Mouse (Mus musculus) limb, embryonic 14.5 days (tissue): ENCODE data around the gene Atoh8. TPM values are rescaled to one million over a fixed set of nuclear protein-coding genes. Genes with fewer than 3 reads are reported as not detected.

Source experiments
- ATAC-seq: fragments of 200-750 bp; cut with Nextera tagmentation; 2 replicates; pipeline ENCODE4 v1.8.0; 2017; ENCODE audit warnings: low read depth, moderate number of reproducible peaks, moderate TSS enrichment; ENCODE audit not compliant: low FRiP score
- DNase-seq: peaks from one replicate; pipeline ENCODE4 v3.0.0-alpha.2; 2015; ENCODE audit warnings: low spot score
- H3K27ac ChIP-seq: fragments of 300-500 bp; sonication (generic); replicated peaks from 2 replicates; pipeline ENCODE4 v1.5.1; 2014; ENCODE audit warnings: low read depth, mild to moderate bottlenecking, low read length, moderate library complexity, mixed read lengths
- H3K27me3 ChIP-seq: fragments of 300-500 bp; sonication (generic); 2 replicates; pipeline ENCODE4 v1.6.1; 2014; ENCODE audit warnings: low read length, mixed read lengths; ENCODE audit not compliant: control insufficient read depth, insufficient read depth
- H3K36me3 ChIP-seq: fragments of 300-500 bp; sonication (generic); 2 replicates; pipeline ENCODE4 v1.6.1; 2014; ENCODE audit warnings: mild to moderate bottlenecking, low read length, moderate library complexity, mixed read lengths; ENCODE audit not compliant: control insufficient read depth, insufficient read depth
- H3K4me1 ChIP-seq: fragments of 300-500 bp; sonication (generic); 2 replicates; pipeline ENCODE4 v1.6.1; 2014; ENCODE audit warnings: antibody characterized with exemption, low read length, mixed read lengths; ENCODE audit not compliant: control insufficient read depth, insufficient read depth
- H3K4me2 ChIP-seq: fragments of 300-500 bp; sonication (generic); replicated peaks from 2 replicates; pipeline ENCODE4 v1.6.1; 2014; ENCODE audit warnings: low read depth, mild to moderate bottlenecking, low read length, moderate library complexity; ENCODE audit not compliant: severe bottlenecking
- H3K4me3 ChIP-seq: fragments of 300-500 bp; sonication (generic); replicated peaks from 2 replicates; pipeline ENCODE4 v1.5.1; 2014; ENCODE audit warnings: low read length
- H3K9ac ChIP-seq: fragments of 300-500 bp; sonication (generic); 2 replicates; pipeline ENCODE4 v1.6.1; 2014; ENCODE audit warnings: mild to moderate bottlenecking, low read depth, low read length, moderate library complexity; ENCODE audit not compliant: severe bottlenecking
- H3K9me3 ChIP-seq: fragments of 300-500 bp; sonication (generic); 2 replicates; pipeline ENCODE4 v1.6.1; 2016; ENCODE audit warnings: low read length; ENCODE audit not compliant: control insufficient read depth
- POLR2A ChIP-seq: fragments of 200-500 bp; IDR thresholded peaks from 2 replicates; pipeline ENCODE4 v1.8.0; 2012; ENCODE audit warnings: inconsistent platforms, mild to moderate bottlenecking, moderate library complexity, borderline replicate concordance; ENCODE audit not compliant: insufficient read depth, insufficient read length; ENCODE audit errors: extremely low read depth
- WGBS: fragments of 180-500 bp; shearing (Covaris S2); extraction: QIAGEN DNeasy Blood & Tissue Kit; methylation state at CpG from one replicate; pipeline ENCODE4 v1.1.7; 2014; 5-methylcytosine and 5-hydroxymethylcytosine counted together
- polyA plus RNA-seq, 2 experiments: library from polyadenylated mRNA; depleted of rRNA in 1 of 2; stranded (reverse) in 1 of 2; unstranded in 1 of 2; fragments of >200 nt; fragmentation: Nextera tagmentation in 1 of 2; extraction: Ambion mirVana in 1 of 2; gene quantifications; 2 replicates each; pipeline versions ENCODE4 v1.2.1 to v1.2.3; 2012 to 2014

The Atoh8 gene
- polyA plus RNA-seq, 2 experiments, result 15.1 to 19.8 TPM

DNA sequence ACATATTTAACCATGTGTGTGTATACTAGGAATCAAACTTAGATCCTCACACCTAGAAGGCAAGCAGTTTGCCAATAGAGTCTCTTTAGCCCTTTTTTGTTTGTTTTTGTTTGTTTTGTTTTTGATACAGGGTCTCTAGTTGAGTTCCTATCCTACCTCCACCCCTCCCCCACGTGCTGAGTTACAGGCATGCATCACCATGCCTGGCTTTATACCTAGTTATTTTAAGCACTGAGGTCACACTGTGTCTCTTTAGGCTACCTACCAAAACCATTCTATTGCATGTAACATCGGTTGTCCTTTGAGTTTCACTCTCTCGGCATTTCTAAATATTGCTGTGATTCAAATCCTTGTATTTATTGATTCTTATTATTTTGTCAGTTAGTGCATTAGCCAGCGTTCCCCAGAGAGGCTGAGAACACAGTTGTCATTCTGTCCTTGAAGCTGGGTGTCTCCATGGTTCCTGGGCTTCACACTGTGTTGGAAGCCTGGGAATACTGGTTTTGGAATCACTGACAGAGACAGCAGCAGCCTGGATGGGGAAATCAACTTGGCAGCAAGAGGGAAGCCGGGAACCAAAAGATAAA lies 28.4 kb upstream of the Atoh8 start:
- Histone ChIP-seq H3K4me3 (no peak overlapping the region), H3K4me2 (no peak overlapping the region), H3K9ac (no peak overlapping the region), H3K9me3 (no peaks in the 10 kb centered on the region), H3K27ac (no peak overlapping the region), H3K27me3 (no peaks in the 10 kb centered on the region), H3K36me3 (no peaks in the 10 kb centered on the region), H3K4me1 (no peaks in the 10 kb centered on the region)
- 73% methylated on average over 5 of the region's 5 CpGs for WGBS
- ATAC-seq (no peak), DNase-seq (no peak)
- no peak for TF ChIP-seq POLR2A

DNA sequence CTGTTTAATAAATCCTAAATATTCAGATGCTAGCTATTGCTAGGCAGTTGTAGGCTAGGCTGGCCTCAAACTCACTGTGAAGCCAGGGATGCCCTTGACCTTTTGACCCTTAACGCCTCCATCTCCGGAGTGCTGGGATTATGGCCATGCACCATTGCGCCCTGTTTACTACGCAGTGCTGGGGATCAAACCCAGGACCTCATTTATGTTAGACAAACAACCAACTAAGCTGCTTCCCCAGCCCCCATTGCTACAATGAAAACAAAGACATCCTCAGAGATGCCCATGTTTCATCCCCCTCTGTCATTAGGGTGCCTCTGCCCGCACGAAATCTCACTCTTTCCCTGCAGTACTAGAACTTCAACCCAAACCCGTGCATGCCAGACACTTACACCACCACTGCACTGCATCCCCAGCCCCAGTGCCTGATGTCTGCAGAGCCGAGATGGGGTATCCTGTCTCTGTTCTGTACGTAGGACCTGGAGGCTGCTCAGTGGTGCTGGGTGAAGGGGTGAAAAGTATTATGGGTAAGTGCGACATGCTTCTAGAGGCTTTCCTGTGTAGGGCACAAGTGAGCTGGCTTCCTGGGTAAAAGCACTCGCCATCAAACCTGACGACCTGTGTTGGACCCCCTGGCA lies 26.4 kb upstream of the Atoh8 start:
- no peaks in the 10 kb centered on the region for H3K36me3 ChIP-seq
- 74% methylated on average over 12 of the region's 12 CpGs for WGBS
- ATAC-seq (no peak), DNase-seq (no peak)
- H3K4me1 ChIP-seq, result no peaks in the 10 kb centered on the region
- TF ChIP-seq POLR2A, result no peak
- H3K9ac ChIP-seq, result no peak overlapping the region
- no peak overlapping the region for H3K4me3 ChIP-seq
- no peak overlapping the region for H3K27ac ChIP-seq
- no peaks in the 10 kb centered on the region for H3K9me3 ChIP-seq
- no peaks in the 10 kb centered on the region for H3K27me3 ChIP-seq
- no peak overlapping the region for H3K4me2 ChIP-seq

DNA sequence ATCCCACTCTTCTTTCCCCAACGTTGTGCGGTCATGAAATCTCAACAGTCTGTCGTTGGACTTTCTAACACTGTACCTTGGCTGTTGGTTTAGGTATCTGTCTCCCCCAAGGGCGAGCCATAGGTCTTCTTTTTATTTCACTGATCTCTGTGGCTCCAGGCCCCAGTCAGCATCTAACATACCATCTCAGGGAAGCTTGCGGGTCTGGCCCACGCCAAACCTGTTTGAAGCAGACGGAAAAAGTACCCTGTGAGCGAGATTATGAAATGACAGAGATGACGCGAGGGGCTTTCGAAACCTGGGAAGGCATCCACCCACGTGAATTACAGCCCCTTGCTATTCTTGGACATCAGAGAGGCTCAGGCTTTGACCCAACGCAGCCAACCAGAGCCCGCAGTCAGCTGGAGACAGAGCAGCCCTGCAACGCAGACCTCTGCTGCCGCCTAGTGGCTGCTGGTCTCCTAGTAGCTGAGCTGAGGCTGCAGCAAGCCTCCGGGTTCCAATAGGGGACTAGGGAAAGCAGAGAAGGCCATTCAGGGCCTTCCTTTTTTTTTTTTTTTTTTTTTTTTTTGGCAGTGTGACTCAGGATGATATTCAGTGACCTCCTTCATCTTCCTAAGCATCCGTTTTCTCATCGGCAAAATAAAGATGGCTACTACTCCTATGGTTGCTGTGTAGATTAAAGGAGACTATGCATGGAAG lies 25.8 kb upstream of the Atoh8 start:
- H3K4me1 ChIP-seq, result no peaks in the 10 kb centered on the region
- 29% methylated on average over 19 of the region's 19 CpGs for WGBS
- H3K4me3 ChIP-seq, result no peak overlapping the region
- H3K9me3 ChIP-seq, result no peaks in the 10 kb centered on the region
- H3K27ac ChIP-seq, result no peak overlapping the region
- H3K36me3 ChIP-seq, result no peaks in the 10 kb centered on the region
- TF ChIP-seq POLR2A, result no peak
- DNase-seq, result peak; percentile 92
- H3K27me3 ChIP-seq, result no peaks in the 10 kb centered on the region
- ATAC-seq, result peak; percentile 85
- H3K4me2 ChIP-seq, result no peak overlapping the region
- H3K9ac ChIP-seq, result no peak overlapping the region

DNA sequence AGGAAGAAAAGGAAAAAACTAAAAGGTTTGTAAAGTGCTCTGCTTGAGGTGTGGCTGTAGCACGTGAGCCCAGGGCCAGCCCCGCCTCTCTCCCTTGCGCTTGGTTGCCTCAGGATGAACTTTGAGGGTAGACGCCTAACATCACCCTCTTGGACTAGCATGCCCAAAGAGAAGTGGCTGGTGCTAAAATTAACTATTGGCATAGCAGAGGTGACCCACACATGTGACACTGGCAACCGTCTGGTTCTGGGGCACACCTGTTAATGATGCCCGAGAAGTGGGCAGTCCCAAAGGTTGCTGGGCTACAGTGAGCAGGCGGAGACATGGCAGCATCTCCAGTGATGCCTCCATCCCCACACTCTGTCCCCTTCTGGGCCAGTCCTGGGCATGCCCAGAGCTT lies 24.1 kb upstream of the Atoh8 start:
- H3K4me3 ChIP-seq, result no peak overlapping the region
- H3K9ac ChIP-seq, result no peak overlapping the region
- H3K9me3 ChIP-seq, result no peaks in the 10 kb centered on the region
- no peak for TF ChIP-seq POLR2A
- H3K4me1 ChIP-seq, result no peaks in the 10 kb centered on the region
- H3K4me2 ChIP-seq, result no peak overlapping the region
- no peak for DNase-seq
- WGBS, result 70% methylated on average over 7 of the region's 7 CpGs
- H3K36me3 ChIP-seq, result no peaks in the 10 kb centered on the region
- H3K27me3 ChIP-seq, result no peaks in the 10 kb centered on the region
- no peak overlapping the region for H3K27ac ChIP-seq
- ATAC-seq, result no peak

DNA sequence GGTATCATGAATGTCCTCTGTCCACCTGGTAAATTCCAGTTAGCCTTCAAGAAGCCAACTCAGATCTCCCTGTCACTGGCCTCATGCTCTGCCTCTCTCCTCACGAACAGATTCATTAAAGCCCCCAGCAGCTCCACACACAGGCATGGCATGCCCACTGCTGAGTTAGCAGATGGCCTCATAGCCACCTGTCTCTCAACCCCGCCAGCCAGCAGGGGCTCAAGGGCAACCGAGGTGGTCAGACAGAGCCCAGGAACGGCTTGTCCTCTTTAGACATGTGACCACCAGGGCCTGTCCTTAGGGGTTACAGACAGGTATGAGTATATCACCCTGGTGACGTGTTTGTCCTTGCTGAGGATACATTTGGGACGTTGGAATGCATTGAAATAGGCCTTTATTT lies 19.9 kb upstream of the Atoh8 start:
- Histone ChIP-seq H3K9ac (no peak overlapping the region), H3K4me3 (no peak overlapping the region), H3K4me1 (no peaks in the 10 kb centered on the region), H3K36me3 (no peaks in the 10 kb centered on the region), H3K4me2 (no peak overlapping the region), H3K9me3 (no peaks in the 10 kb centered on the region), H3K27me3 (no peaks in the 10 kb centered on the region), H3K27ac (no peak overlapping the region)
- ATAC-seq (no peak), DNase-seq (no peak)
- WGBS, result 65% methylated on average over 6 of the region's 6 CpGs
- no peak for TF ChIP-seq POLR2A
